Mouse (Mus musculus): ENCODE data around the gene Cd209f.
"Not testable (repeated sequence)": the region's sequence is repeated elsewhere in the genome, so short reads cannot be mapped to it uniquely, and the experiment has no call there.

The Cd209f gene

GRCm38 (mm10) chr8:4105735-4106134 lies at the start of gene Cd209f:
Cd209f (minus strand) TSS chr8:4105835.
- not testable (repeated sequence) for DNase-seq (ENCODE audit: low spot score in 2 of 2)

- no peak for DNase-seq (ENCODE audit: low spot score in 2 of 2)
These were observed 49.2 kb upstream of the Cd209f start for GRCm38 (mm10) chr8:4154878-4155277.

GRCm38 (mm10) chr8:4147272-4147671 lies 41.6 kb upstream of the Cd209f start:
- DNase-seq (ENCODE audit: low spot score in 2 of 2), result no peak

- DNase-seq (ENCODE audit: low spot score in 2 of 2), result no peak
These were observed 36.1 kb upstream of the Cd209f start for GRCm38 (mm10) chr8:4141721-4142120.

- peak; percentile 73 to 80 for DNase-seq (ENCODE audit: low spot score in 2 of 2)
These were observed 34.3 kb upstream of the Cd209f start for GRCm38 (mm10) chr8:4139660-4140646.

GRCm38 (mm10) chr8:4133798-4134197 lies 28.2 kb upstream of the Cd209f start, which contains the start of gene Cd209g:
Cd209g (plus strand) TSS chr8:4134098.
- DNase-seq (ENCODE audit: low spot score in 2 of 2), result no peak

GRCm38 (mm10) chr8:4088514-4088913 lies 17.1 kb downstream of the Cd209f start:
- DNase-seq (ENCODE audit: low spot score in 2 of 2), result not testable (repeated sequence)

- not testable (repeated sequence) for DNase-seq (ENCODE audit: low spot score in 2 of 2)
These were observed 18.4 kb downstream of the Cd209f start for GRCm38 (mm10) chr8:4087180-4087722.

Data from frontal cortex, postnatal 36 days (tissue).